Mouse (Mus musculus) thymus, adult 2 months (tissue): ENCODE measurements around the gene S100pbp.

ENCODE experiments used
- CTCF ChIP-seq: fragments of 200-500 bp; IDR thresholded peaks from 2 replicates; pipeline ENCODE4 v1.5.1; 2012; ENCODE audit warnings: mild to moderate bottlenecking, control low read depth, low read length, moderate library complexity, borderline replicate concordance; ENCODE audit not compliant: control insufficient read depth, poor library complexity, insufficient read depth; ENCODE audit errors: extremely low read depth
- POLR2A ChIP-seq: fragments of 200-500 bp; IDR thresholded peaks from 2 replicates; pipeline ENCODE4 v1.6.1; 2012; ENCODE audit warnings: mild to moderate bottlenecking, low read length, control low read depth, moderate library complexity; ENCODE audit not compliant: control insufficient read depth, poor library complexity, insufficient read depth; ENCODE audit errors: extremely low read depth

GRCm38 (mm10) chr4:129128582-129129338 is 60.8 kb downstream of the S100pbp start:
- TF ChIP-seq POLR2A (no peak), CTCF (no peak)
